Comparison of ENCODE assay signal across 35 mouse cellular contexts in the genomic region with DNA sequence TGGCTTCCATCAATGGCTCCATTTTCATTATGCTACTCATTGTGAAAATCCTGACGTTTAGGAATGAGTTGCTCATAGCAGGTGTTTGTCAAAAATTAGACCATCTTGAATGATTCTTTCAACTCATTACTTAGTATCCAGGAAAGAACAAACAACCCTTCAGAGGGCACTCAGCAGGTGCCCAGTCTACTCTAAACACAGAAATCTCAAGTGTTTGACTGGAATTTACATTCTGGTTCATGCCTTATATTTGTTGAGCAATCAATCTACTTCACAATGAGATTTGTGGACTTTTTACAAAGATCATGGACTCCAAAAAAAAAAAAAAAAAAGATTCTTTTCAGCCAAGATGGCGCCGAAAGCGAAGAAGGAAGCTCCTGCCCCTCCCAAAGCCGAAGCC.
"Had no signal": no experiment of that assay in that cellular context is flagged by ENCODE, and none has a peak within 500 bp of the region (broad histone marks: within the 10 kb centered on the region; RNA-seq: fewer than 3 reads in every experiment).

No protein-coding gene starts in this region.

- H3K27me3 ChIP-seq: heart, embryonic 12.5 days; heart, embryonic 13.5 days; heart, embryonic 15.5 days; hindbrain, embryonic 12.5 days; hindbrain, embryonic 13.5 days; hindbrain, embryonic 15.5 days; intestine, embryonic 15.5 days; kidney, embryonic 15.5 days had no signal

- H3K9me3 ChIP-seq: heart, embryonic 10.5 days; heart, embryonic 12.5 days; heart, embryonic 13.5 days; heart, embryonic 15.5 days; hindbrain, embryonic 10.5 days; hindbrain, embryonic 12.5 days; hindbrain, embryonic 13.5 days; hindbrain, embryonic 15.5 days; intestine, embryonic 15.5 days; kidney, embryonic 15.5 days had no signal

- H3K9ac ChIP-seq: heart, embryonic 12.5 days; heart, embryonic 13.5 days; heart, embryonic 15.5 days; hindbrain, embryonic 12.5 days; hindbrain, embryonic 13.5 days; hindbrain, embryonic 14.5 days; hindbrain, embryonic 15.5 days; intestine, embryonic 15.5 days; kidney, embryonic 15.5 days had no signal

- H3K27ac ChIP-seq: heart, embryonic 10.5 days; heart, embryonic 13.5 days; heart, embryonic 15.5 days; hindbrain, embryonic 10.5 days; hindbrain, embryonic 12.5 days; hindbrain, embryonic 13.5 days; hindbrain, embryonic 14.5 days; hindbrain, embryonic 15.5 days; hindbrain, postnatal 0 days; intestine, embryonic 15.5 days; kidney, embryonic 15.5 days; kidney, postnatal 0 days; layer of hippocampus, adult 2 months had no signal

- H3K36me3 ChIP-seq: heart, embryonic 10.5 days; heart, embryonic 12.5 days; heart, embryonic 13.5 days; heart, embryonic 15.5 days; hindbrain, embryonic 10.5 days; hindbrain, embryonic 12.5 days; hindbrain, embryonic 13.5 days; hindbrain, embryonic 15.5 days; intestine, embryonic 15.5 days; kidney, embryonic 15.5 days had no signal

- H3K4me3 ChIP-seq: heart, embryonic 10.5 days; heart, embryonic 12.5 days; heart, embryonic 13.5 days; heart, embryonic 15.5 days; hindbrain, embryonic 10.5 days; hindbrain, embryonic 12.5 days; hindbrain, embryonic 13.5 days; hindbrain, embryonic 15.5 days; intestine, embryonic 15.5 days; kidney, embryonic 15.5 days; layer of hippocampus, adult 2 months had no signal

- H3K4me1 ChIP-seq: heart, embryonic 10.5 days; hindbrain, embryonic 12.5 days; hindbrain, embryonic 15.5 days; intestine, embryonic 15.5 days had no signal

- ATAC-seq: hindbrain, embryonic 16.5 days; hindbrain, postnatal 0 days; inflammation-experienced regulatory T-cells, adult 6 months; intestine, embryonic 15.5 days; intestine, embryonic 16.5 days; intestine, postnatal 0 days had no signal

- H3K4me2 ChIP-seq: heart, embryonic 11.5 days; heart, embryonic 12.5 days; heart, embryonic 13.5 days; heart, embryonic 15.5 days; hindbrain, embryonic 12.5 days; hindbrain, embryonic 13.5 days; hindbrain, embryonic 14.5 days; hindbrain, embryonic 15.5 days; intestine, embryonic 15.5 days; kidney, embryonic 15.5 days had no signal

- DNase-seq: heart, postnatal 10 days; heart, postnatal 14 days; heart, postnatal 36 days; heart, postnatal 4 days; kidney, adult 11 months; kidney, adult 18-20 months; kidney, adult 2 months; kidney, adult 8-10 months; kidney, adult 9 months; kidney, postnatal 10 days; kidney, postnatal 14 days; kidney, postnatal 25 days; kidney, postnatal 36 days; kidney, postnatal 4 days; layer of hippocampus, adult 9-11 months; layer of hippocampus, postnatal 36 days had no signal
